Mouse (Mus musculus) erythroblast, embryonic 14.5 days (primary cell): ENCODE data around the gene Uba7.

ENCODE experiments used
- GATA1 ChIP-seq: IDR thresholded peaks from 2 replicates; pipeline ENCODE4 v1.6.1; 2012; ENCODE audit warnings: low read length, inconsistent platforms, mixed read lengths
- TAL1 ChIP-seq: IDR thresholded peaks from 3 replicates; pipeline ENCODE4 v1.6.1; 2012; ENCODE audit warnings: low read length, inconsistent platforms, mixed read lengths

DNA sequence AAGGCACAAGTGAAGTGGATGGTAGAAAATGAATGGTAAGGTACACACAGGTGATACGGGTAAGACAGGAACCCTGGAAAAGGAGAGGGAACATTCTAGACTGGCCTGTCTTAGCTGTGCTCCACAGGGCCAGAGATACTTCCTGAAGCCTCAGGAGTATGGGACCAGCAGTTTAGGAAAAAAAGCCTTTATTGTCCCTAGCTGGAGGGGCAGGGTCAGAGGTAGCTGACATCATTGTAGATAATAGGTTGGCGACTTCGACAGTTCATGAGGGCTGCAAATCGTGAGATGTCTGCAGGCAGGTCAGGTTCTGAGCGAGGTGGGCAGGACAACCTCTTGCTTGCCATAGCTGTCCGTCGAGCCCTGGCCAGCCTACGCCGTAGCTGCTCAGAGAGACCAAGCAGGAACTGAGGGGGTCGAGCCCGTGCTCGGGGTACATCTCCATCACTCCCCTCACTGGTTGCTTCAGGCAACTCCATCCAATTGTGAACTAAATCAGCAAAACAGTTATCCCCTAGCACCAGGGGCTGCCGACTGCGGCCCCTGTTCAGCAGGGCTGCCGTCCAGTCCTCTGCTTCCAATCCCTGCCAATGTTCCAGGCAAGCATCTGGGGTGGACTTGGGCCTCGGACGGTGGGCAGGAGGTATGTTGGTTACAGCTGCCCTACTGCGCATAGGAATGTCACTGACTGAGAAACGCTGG lies 8.9 kb downstream of the Uba7 start:
- TF ChIP-seq GATA1, result no peak
- TF ChIP-seq TAL1, result no peak
